Mouse (Mus musculus): ENCODE measurements around the gene Tmc1.

DNA sequence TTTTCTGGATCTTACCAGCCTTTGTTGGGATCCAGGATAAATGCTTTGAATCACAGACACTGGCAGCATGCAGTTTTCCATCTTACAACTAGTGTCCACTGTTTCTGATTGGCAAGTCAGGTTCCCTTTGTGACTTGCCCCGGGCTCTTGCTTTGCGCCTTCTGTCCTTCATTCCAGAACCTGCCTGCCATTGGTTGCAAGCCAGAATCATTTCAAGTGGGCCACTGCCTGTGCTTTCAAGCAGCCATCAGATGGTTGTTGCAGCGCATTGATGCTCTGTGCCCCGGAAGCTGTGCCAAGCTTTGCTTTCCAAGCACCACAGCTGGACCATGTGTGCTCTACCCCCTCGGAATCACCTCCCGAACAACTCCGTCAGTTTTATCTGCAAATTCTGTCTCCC is 180.1 kb downstream of the Tmc1 start:
- TF ChIP-seq POLR2A (IDR thresholded peaks at IDR 0.05; ENCODE audit: borderline replicate concordance, extremely low read depth, insufficient read depth, insufficient read length, poor library complexity, severe bottlenecking) = no peak
- no peak for TF ChIP-seq CTCF (IDR thresholded peaks at IDR 0.05; ENCODE audit: borderline replicate concordance, extremely low read depth, insufficient read depth, insufficient read length)
